Mouse (Mus musculus) stomach, postnatal 0 days (tissue): ENCODE results near the gene Uaca. TPM values are rescaled to one million over a fixed set of nuclear protein-coding genes. Genes with fewer than 3 reads are reported as not detected.
A peak's percentile ranks its signal among the peaks of the same experiment; 100 is the strongest.

Source experiments
- ATAC-seq: fragments of 200-750 bp; cut with Nextera tagmentation; 2 replicates; pipeline ENCODE4 v1.8.0; 2017; ENCODE audit not compliant: low FRiP score, low TSS enrichment
- DNase-seq: peaks from one replicate; pipeline ENCODE4 v3.0.0-alpha.2; 2016; ENCODE audit warnings: low spot score
- H3K27ac ChIP-seq: fragments of 300-500 bp; sonication (generic); replicated peaks from 2 replicates; pipeline ENCODE4 v1.5.1; 2014; ENCODE audit warnings: mild to moderate bottlenecking, control low read depth
- H3K27me3 ChIP-seq: fragments of 300-500 bp; sonication (generic); 2 replicates; pipeline ENCODE4 v1.6.1; 2014; ENCODE audit warnings: low read length; ENCODE audit not compliant: control insufficient read depth, insufficient read depth
- H3K36me3 ChIP-seq: fragments of 300-500 bp; sonication (generic); 2 replicates; pipeline ENCODE4 v1.6.1; 2014; ENCODE audit warnings: low read length, mixed read lengths; ENCODE audit not compliant: control insufficient read depth, insufficient read depth
- H3K4me1 ChIP-seq: fragments of 300-500 bp; sonication (generic); replicated peaks from 2 replicates; pipeline ENCODE4 v1.6.1; 2014; ENCODE audit warnings: antibody characterized with exemption; ENCODE audit not compliant: control insufficient read depth, insufficient read depth
- H3K4me2 ChIP-seq: fragments of 300-500 bp; sonication (generic); replicated peaks from 2 replicates; pipeline ENCODE4 v1.6.1; 2014; ENCODE audit warnings: low read depth, mild to moderate bottlenecking, control low read depth, moderate library complexity
- H3K4me3 ChIP-seq: fragments of 300-500 bp; sonication (generic); 2 replicates; pipeline ENCODE4 v1.5.1; 2014; ENCODE audit warnings: low read depth, low read length, control low read depth
- H3K9ac ChIP-seq: fragments of 300-500 bp; sonication (generic); 2 replicates; pipeline ENCODE4 v1.6.1; 2014; ENCODE audit warnings: mild to moderate bottlenecking, low read length, control low read depth, mixed read lengths
- H3K9me3 ChIP-seq: fragments of 300-500 bp; sonication (generic); 2 replicates; pipeline ENCODE4 v1.6.1; 2016; ENCODE audit warnings: low read length; ENCODE audit not compliant: control insufficient read depth
- CTCF ChIP-seq: IDR thresholded peaks from 2 replicates; pipeline ENCODE4 v1.5.1; 2016; ENCODE audit warnings: antibody characterized with exemption, low read depth, mild to moderate bottlenecking, moderate library complexity
- EP300 ChIP-seq: optimal IDR thresholded peaks from 2 replicates; pipeline ENCODE3; 2016; ENCODE audit warnings: antibody characterized with exemption
- WGBS: fragments of 180-500 bp; shearing (Covaris S2); extraction: QIAGEN DNeasy Blood & Tissue Kit; methylation state at CpG from one replicate; pipeline ENCODE4 v1.1.7; 2014; 5-methylcytosine and 5-hydroxymethylcytosine counted together
- polyA plus RNA-seq: library from polyadenylated mRNA; unstranded; fragments of >200 nt; fragmentation: Nextera tagmentation; extraction: Ambion mirVana; gene quantifications from 2 replicates; pipeline ENCODE4 v1.2.1, GENCODE M21; 2015

The Uaca gene
- polyA plus RNA-seq, 1 experiment from 2014 or later, result 17.3 TPM

DNA sequence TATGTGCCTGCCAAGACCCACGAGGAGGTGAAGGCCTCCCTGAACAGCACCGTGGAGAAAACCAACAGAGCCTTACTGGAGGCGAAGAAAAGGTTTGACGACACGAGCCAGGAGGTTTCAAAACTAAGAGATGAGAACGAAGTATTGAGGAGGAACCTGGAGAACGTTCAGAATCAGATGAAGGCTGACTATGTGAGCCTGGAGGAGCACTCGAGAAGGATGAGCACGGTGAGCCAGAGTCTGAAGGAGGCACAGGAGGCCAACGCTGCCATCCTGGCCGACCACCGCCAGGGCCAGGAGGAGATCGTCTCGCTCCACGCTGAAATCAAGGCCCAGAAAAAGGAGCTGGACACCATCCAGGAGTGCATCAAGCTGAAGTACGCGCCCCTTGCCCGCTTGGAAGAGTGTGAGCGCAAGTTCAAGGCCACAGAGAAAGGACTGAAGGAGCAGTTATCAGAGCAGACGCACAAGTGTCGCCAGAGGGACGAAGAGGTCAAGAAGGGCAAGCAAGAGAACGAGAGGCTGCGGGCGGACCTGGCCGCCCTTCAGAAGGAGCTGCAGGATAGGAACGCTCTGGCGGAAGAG is 76.7 kb downstream of the Uaca start:
- ATAC-seq (no peak), DNase-seq (no peak)
- no peak overlapping the region for H3K4me2 ChIP-seq
- no peak overlapping the region for H3K9ac ChIP-seq
- no peak overlapping the region for H3K27ac ChIP-seq
- no peaks in the 10 kb centered on the region for H3K9me3 ChIP-seq
- no peak overlapping the region for H3K4me3 ChIP-seq
- H3K27me3 ChIP-seq, result no peaks in the 10 kb centered on the region
- 83% methylated on average over 28 of the region's 28 CpGs for WGBS
- no peaks in the 10 kb centered on the region for H3K4me1 ChIP-seq
- peaks cover 9% of the 10 kb centered on the region for H3K36me3 ChIP-seq
- no peak for TF ChIP-seq EP300
- TF ChIP-seq CTCF, result no peak

- H3K4me3 ChIP-seq, result no peak overlapping the region
- H3K4me2 ChIP-seq, result no peak overlapping the region
- H3K9ac ChIP-seq, result no peak overlapping the region
- ATAC-seq (peak; percentile 49; the same call in 1 of the 2 replicates), DNase-seq (no peak)
- WGBS, result 46% methylated on average over 13 of the region's 13 CpGs
- no peaks in the 10 kb centered on the region for H3K9me3 ChIP-seq
- peaks cover 9% of the 10 kb centered on the region for H3K36me3 ChIP-seq
- H3K27me3 ChIP-seq, result no peaks in the 10 kb centered on the region
- TF ChIP-seq EP300, result no peak
- TF ChIP-seq CTCF, result peak; percentile 58
- H3K27ac ChIP-seq, result peak overlapping the region; percentile 67; the same call in 1 of the 2 replicates
- H3K4me1 ChIP-seq, result no peaks in the 10 kb centered on the region
Measured at GRCm38 (mm10) chr9:60873257-60874054, 79.1 kb downstream of the Uaca start.

GRCm38 (mm10) chr9:60874055-60874392 is 79.7 kb downstream of the Uaca start:
- no peak overlapping the region for H3K4me2 ChIP-seq
- 49% methylated on average over 8 of the region's 8 CpGs for WGBS
- H3K4me3 ChIP-seq, result no peak overlapping the region
- H3K9ac ChIP-seq, result no peak overlapping the region
- DNase-seq (no peak), ATAC-seq (peak; percentile 40; the same call in 1 of the 2 replicates)
- H3K9me3 ChIP-seq, result no peaks in the 10 kb centered on the region
- no peaks in the 10 kb centered on the region for H3K4me1 ChIP-seq
- no peaks in the 10 kb centered on the region for H3K27me3 ChIP-seq
- peaks cover 9% of the 10 kb centered on the region for H3K36me3 ChIP-seq
- no peak for TF ChIP-seq EP300
- peak; percentile 24; the same call in 1 of the 2 replicates for TF ChIP-seq CTCF
- peak overlapping the region; percentile 67; the same call in 1 of the 2 replicates for H3K27ac ChIP-seq

- no peak overlapping the region for H3K4me2 ChIP-seq
- no peaks in the 10 kb centered on the region for H3K9me3 ChIP-seq
- no peaks in the 10 kb centered on the region for H3K27me3 ChIP-seq
- 91% methylated on average over 9 of the region's 9 CpGs for WGBS
- no peak overlapping the region for H3K27ac ChIP-seq
- no peak for ATAC-seq
- DNase-seq, result no peak
- TF ChIP-seq CTCF, result no peak
- no peak for TF ChIP-seq EP300
- no peaks in the 10 kb centered on the region for H3K4me1 ChIP-seq
- H3K36me3 ChIP-seq, result peaks cover 7% of the 10 kb centered on the region
- H3K9ac ChIP-seq, result no peak overlapping the region
- no peak overlapping the region for H3K4me3 ChIP-seq
Measured at GRCm38 (mm10) chr9:60876085-60876484, 81.7 kb downstream of the Uaca start.

GRCm38 (mm10) chr9:60876531-60876930 is 82.2 kb downstream of the Uaca start:
- Histone ChIP-seq H3K27ac (no peak overlapping the region), H3K36me3 (peaks cover 2% of the 10 kb centered on the region; the same call in 1 of the 2 replicates), H3K27me3 (no peaks in the 10 kb centered on the region), H3K4me2 (no peak overlapping the region), H3K9me3 (no peaks in the 10 kb centered on the region), H3K9ac (no peak overlapping the region), H3K4me3 (no peak overlapping the region), H3K4me1 (no peaks in the 10 kb centered on the region)
- DNase-seq (no peak), ATAC-seq (no peak)
- no peak for TF ChIP-seq CTCF
- TF ChIP-seq EP300, result no peak
- 84% methylated on average over 8 of the region's 8 CpGs for WGBS

DNA sequence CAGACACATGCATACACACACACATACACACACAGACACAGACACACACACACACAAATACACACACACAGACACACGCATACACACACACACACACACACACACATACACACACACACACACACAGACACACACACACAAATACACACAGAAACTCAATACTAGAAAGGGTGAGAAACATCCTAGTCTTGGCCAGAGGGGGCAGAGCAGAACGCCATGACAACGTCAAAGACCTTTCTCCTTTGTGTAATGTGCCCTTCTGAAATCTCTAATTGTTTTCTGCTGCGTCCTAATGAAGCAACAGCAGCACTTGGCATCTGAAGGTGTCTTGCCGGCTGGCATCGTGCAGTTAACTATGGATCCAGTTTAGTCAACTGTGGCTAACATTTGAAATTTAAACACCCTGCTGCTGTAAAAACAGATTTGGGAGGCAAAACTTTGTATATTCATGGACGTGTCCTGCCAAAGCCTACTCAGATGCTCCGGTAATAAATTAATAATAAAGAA is 83.8 kb downstream of the Uaca start:
- Histone ChIP-seq H3K4me2 (no peak overlapping the region), H3K4me1 (no peaks in the 10 kb centered on the region), H3K4me3 (no peak overlapping the region), H3K9ac (no peak overlapping the region), H3K27me3 (no peaks in the 10 kb centered on the region), H3K27ac (no peak overlapping the region), H3K36me3 (no peaks in the 10 kb centered on the region), H3K9me3 (no peaks in the 10 kb centered on the region)
- 81% methylated on average over 8 of the region's 8 CpGs for WGBS
- ATAC-seq (no peak), DNase-seq (no peak)
- TF ChIP-seq EP300 (no peak), CTCF (peak; percentile 26)
